ENCODE assay signal across 8 mouse cellular contexts in the genomic region with DNA sequence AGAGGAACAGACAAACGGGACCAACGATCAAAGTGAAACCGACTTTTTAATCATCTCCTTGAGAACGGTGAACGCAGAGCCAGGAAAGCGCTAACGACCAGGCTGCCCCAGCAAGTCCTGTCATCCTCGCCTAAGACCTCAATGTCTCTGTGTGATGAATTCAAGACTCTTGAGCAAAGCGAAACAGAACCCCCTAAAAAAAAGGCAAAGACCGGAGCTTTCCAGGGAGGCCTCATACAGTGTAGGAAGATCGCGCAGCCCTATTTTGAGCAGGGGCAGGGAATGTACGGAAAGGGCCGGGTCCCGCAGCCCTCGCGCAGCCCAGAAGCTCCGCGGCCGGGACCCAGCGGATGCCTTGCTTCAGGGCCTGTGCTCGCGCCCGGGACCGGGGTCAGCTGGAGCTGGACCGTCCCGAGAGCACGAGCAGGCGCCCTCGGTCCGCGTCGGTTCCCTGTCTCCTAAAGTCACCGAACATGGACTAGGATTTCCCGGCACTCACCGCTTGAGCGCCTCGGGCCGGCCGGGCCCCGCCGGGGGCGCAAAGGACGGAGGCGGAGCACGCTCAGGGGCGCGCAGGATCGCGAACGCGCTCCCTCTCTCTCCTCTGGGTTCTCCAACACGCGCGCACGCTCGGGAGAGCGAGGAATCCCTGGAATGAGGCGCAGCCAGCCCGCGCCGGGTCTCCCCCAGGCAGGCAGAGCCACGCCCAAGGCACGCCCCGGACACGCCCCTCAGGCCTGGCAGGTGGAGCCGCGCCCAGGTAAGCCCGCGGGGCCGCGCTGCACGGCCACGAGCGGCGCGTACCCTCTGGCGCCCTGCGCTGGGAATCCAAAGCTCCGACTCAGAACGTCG. TPM values are rescaled to one million over a fixed set of nuclear protein-coding genes. Genes with fewer than 3 reads are reported as not detected.
DNase-seq lines count a peak whose midpoint lies in the region.

No protein-coding gene starts in this region.

- peak; percentile 94 for DNase-seq in WW6 (ENCODE audit: low read depth, low spot score)
- peak; percentile 80 to 85 for DNase-seq in cerebellum, postnatal 36 days
- DNase-seq in gastrocnemius, adult 8-10 months (ENCODE audit: low spot score in 2 of 2), result peak; percentile 8 to 40
- peak; percentile 44 for DNase-seq in hindlimb bud, embryonic 11.5 days (ENCODE audit: extremely low spot score, low read depth, low spot score)
- DNase-seq in left cerebral cortex, adult 18-20 months (ENCODE audit: low spot score in 2 of 2), result peak; percentile 87 to 92
- peak; percentile 95 for DNase-seq in lung, postnatal 36 days
- DNase-seq in right cerebral cortex, postnatal 14 days, result peak; percentile 81
- peak; percentile 93 for DNase-seq in yolk sac, embryonic 10.5 days (ENCODE audit: low spot score)

RNA-seq across cellular contexts. Expression of gene Vgll4, which starts 1.2 kb away (rescaled TPM):
- total RNA-seq in gastrocnemius, adult 8-10 months (2022), result 10 to 100 TPM; 17.5 to 30.1 (median 21.6) TPM
- total RNA-seq in left cerebral cortex, adult 18-20 months (2021), result 10 to 100 TPM; 55.3 to 62.5 TPM

Comparison
In these comparisons a context has a peak if more than half of its experiments do, and no peak if none do; other contexts are left out.
1. Peak in every context shown above with its lines: DNase-seq.
2. DNase-seq: peak in every context shown above with its lines; median percentile 95 in lung, postnatal 36 days; 94 in WW6; 93 in yolk sac, embryonic 10.5 days; 90 in left cerebral cortex, adult 18-20 months; 82 in cerebellum, postnatal 36 days; 81 in right cerebral cortex, postnatal 14 days; 44 in hindlimb bud, embryonic 11.5 days; 24 in gastrocnemius, adult 8-10 months.